Mouse (Mus musculus) forebrain, embryonic 10.5 days (tissue): ENCODE measurements around the gene Tigd3. TPM values are rescaled to one million over a fixed set of nuclear protein-coding genes. Genes with fewer than 3 reads are reported as not detected.

ENCODE experiments used
- DNase-seq: peaks from one replicate; pipeline ENCODE4 v3.0.0-alpha.2; 2017; ENCODE audit warnings: low spot score; ENCODE audit errors: extremely low spot score
- H3K27ac ChIP-seq: fragments of 300-500 bp; sonication (generic); 2 replicates; pipeline ENCODE4 v1.5.1; 2016; ENCODE audit warnings: mild to moderate bottlenecking
- H3K27me3 ChIP-seq: fragments of 300-500 bp; sonication (generic); 2 replicates; pipeline ENCODE4 v1.6.1; 2016; ENCODE audit warnings: mild to moderate bottlenecking; ENCODE audit not compliant: poor library complexity, severe bottlenecking
- H3K36me3 ChIP-seq: fragments of 300-500 bp; sonication (generic); replicated peaks from 2 replicates; pipeline ENCODE4 v1.6.1; 2016; ENCODE audit warnings: mild to moderate bottlenecking, moderate library complexity
- H3K4me1 ChIP-seq: fragments of 300-500 bp; sonication (generic); 2 replicates; pipeline ENCODE4 v1.6.1; 2016
- H3K4me3 ChIP-seq: fragments of 300-500 bp; sonication (generic); 2 replicates; pipeline ENCODE4 v1.5.1; 2016; ENCODE audit warnings: mild to moderate bottlenecking, moderate library complexity
- H3K9me3 ChIP-seq: fragments of 300-500 bp; sonication (generic); 2 replicates; pipeline ENCODE4 v1.6.1; 2016; ENCODE audit warnings: mild to moderate bottlenecking, moderate library complexity
- WGBS: fragments of 180-500 bp; shearing (Covaris S2); methylation state at CpG from one replicate; pipeline ENCODE4 v1.1.7; 2016; 5-methylcytosine and 5-hydroxymethylcytosine counted together
- polyA plus RNA-seq: library from polyadenylated mRNA; unstranded; fragments of >200 nt; fragmentation: Nextera tagmentation; extraction: Ambion mirVana; gene quantifications from 2 replicates; pipeline ENCODE4 v1.2.1, GENCODE M21; 2016

Gene Tigd3
- polyA plus RNA-seq, 1 experiment from 2014 or later: 9.0 TPM

DNA sequence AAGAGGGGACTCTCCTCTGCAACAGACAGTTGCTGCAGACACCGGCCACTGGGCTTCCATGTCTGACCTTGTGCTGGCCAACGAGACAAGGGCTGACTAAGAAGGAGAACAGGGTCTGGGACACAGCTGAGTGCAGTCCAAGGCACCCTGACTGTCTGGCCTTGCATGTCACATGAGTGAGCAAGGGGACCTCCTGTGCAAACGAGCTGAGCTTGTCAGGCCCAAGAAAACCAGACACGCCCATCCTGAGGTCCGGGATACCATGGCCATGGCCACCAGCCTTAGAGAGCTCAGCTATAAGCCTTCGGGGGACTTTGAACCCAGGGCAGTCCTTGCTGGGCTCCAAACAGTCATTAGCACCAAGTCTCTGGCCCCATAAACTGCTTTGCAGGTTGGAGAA lies 25.9 kb downstream of the Tigd3 start:
- WGBS: 92% methylated on average over 6 of the region's 6 CpGs
- no peak overlapping the region for H3K27ac ChIP-seq
- DNase-seq: no peak

GRCm38 (mm10) chr19:5864710-5865398 lies 29.1 kb downstream of the Tigd3 start:
- DNase-seq: no peak
- H3K36me3 ChIP-seq: peaks cover 100% of the 10 kb centered on the region
- WGBS: 92% methylated on average over 20 of the region's 20 CpGs
- H3K27ac ChIP-seq: no peak overlapping the region
- no peaks in the 10 kb centered on the region for H3K4me1 ChIP-seq
- H3K9me3 ChIP-seq: peaks cover 15% of the 10 kb centered on the region
- H3K4me3 ChIP-seq: no peak overlapping the region
- H3K27me3 ChIP-seq: no peaks in the 10 kb centered on the region

More for the DNA sequence above, 25.9 kb downstream of the Tigd3 start:
- Histone ChIP-seq H3K4me3 (no peak overlapping the region), H3K4me1 (peaks cover 27% of the 10 kb centered on the region), H3K9me3 (no peaks in the 10 kb centered on the region), H3K27me3 (no peaks in the 10 kb centered on the region), H3K36me3 (peaks cover 91% of the 10 kb centered on the region)

DNA sequence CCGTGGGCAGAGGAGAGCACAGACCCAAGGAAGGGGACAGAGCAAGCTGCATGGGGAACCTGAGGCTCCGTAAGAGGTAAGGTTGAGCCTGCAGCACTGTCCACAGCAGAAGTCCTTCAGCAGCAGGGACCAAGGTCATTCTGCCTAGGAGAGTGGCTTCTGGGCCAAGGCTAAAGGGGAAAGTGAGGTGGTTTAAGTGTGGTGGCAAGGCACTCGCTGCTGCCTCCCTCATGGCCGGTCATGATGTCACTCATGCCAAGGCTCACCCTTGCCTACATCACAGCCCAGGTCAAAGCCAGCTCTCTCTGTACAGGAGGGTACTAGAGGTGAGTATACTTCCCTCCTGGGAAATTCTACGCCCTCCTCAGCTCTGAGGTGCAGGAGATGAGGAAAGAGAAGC lies 30.2 kb downstream of the Tigd3 start:
- H3K4me1 ChIP-seq: no peaks in the 10 kb centered on the region
- WGBS: 92% methylated on average over 5 of the region's 5 CpGs
- DNase-seq: no peak
- no peak overlapping the region for H3K4me3 ChIP-seq
- no peaks in the 10 kb centered on the region for H3K27me3 ChIP-seq
- peaks cover 100% of the 10 kb centered on the region for H3K36me3 ChIP-seq
- H3K27ac ChIP-seq: no peak overlapping the region
- peaks cover 15% of the 10 kb centered on the region for H3K9me3 ChIP-seq

- no peaks in the 10 kb centered on the region for H3K4me1 ChIP-seq
- H3K4me3 ChIP-seq: no peak overlapping the region
- WGBS: 96% methylated on average over 14 of the region's 14 CpGs
- peaks cover 100% of the 10 kb centered on the region for H3K36me3 ChIP-seq
- no peak overlapping the region for H3K27ac ChIP-seq
- H3K27me3 ChIP-seq: no peaks in the 10 kb centered on the region
- no peak for DNase-seq
- peaks cover 15% of the 10 kb centered on the region for H3K9me3 ChIP-seq
Measured at GRCm38 (mm10) chr19:5862335-5863085, 31.4 kb downstream of the Tigd3 start.

- Histone ChIP-seq H3K36me3 (peaks cover 95% of the 10 kb centered on the region), H3K27ac (peak overlapping the region; percentile 18; the same call in 1 of the 2 replicates), H3K27me3 (no peaks in the 10 kb centered on the region), H3K4me3 (no peak overlapping the region), H3K9me3 (peaks cover 4% of the 10 kb centered on the region), H3K4me1 (peaks cover 7% of the 10 kb centered on the region)
- 71% methylated on average over 9 of the region's 9 CpGs for WGBS
- no peak for DNase-seq
Measured at GRCm38 (mm10) chr19:5856604-5857003, 37.3 kb downstream of the Tigd3 start.

DNA sequence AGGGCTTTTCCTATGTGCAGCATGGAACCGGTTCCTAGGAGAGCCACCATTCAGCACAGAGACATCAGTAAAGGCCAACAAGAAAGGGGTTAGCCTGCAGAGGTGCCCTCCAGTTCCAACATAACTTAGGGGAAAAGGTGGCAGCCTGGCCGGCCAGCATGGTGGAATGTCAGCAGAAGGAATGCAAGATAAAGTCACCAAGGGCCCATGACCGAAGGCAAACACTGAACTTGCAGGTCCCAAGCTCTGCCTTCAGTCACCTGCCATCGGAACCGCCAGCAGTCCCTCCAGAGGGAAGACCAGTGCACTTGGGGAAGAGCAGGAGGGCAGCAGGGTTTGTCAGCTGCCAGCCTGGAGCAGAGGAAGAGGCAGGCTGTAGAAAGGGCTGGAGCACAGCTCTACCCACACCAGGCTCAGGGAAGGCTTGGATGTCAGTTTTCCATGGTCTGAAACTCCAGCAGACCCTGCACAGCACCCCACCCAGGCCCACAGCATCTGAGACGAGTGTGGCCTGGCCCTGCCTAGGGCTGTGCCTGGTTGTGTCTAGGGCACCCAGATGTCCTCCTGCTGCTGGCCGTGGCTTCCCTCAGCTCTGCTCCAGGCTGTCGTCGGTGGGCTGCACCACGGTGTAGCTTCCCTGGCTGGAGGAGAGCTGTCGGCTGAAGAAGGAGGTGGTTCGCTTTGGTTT lies 41.8 kb downstream of the Tigd3 start:
- peaks cover 60% of the 10 kb centered on the region for H3K36me3 ChIP-seq
- DNase-seq: no peak

GRCm38 (mm10) chr19:5851481-5851971 lies 42.4 kb downstream of the Tigd3 start:
- Histone ChIP-seq H3K27me3 (no peaks in the 10 kb centered on the region), H3K4me3 (0 out of 2 replicates have a peak overlapping the region, but pooled peaks have one; percentile 0), H3K27ac (0 out of 2 replicates have a peak overlapping the region, but pooled peaks have one; percentile 44), H3K4me1 (peaks cover 52% of the 10 kb centered on the region), H3K9me3 (no peaks in the 10 kb centered on the region), H3K36me3 (peaks cover 54% of the 10 kb centered on the region)
- DNase-seq: no peak
- 63% methylated on average over 5 of the region's 5 CpGs for WGBS

More for the DNA sequence above, 41.8 kb downstream of the Tigd3 start:
- H3K4me3 ChIP-seq: 0 out of 2 replicates have a peak overlapping the region, but pooled peaks have one; percentile 0
- H3K27ac ChIP-seq: 0 out of 2 replicates have a peak overlapping the region, but pooled peaks have one; percentile 44
- 89% methylated on average over 12 of the region's 12 CpGs for WGBS
- no peaks in the 10 kb centered on the region for H3K9me3 ChIP-seq
- H3K27me3 ChIP-seq: no peaks in the 10 kb centered on the region
- H3K4me1 ChIP-seq: peaks cover 46% of the 10 kb centered on the region

DNA sequence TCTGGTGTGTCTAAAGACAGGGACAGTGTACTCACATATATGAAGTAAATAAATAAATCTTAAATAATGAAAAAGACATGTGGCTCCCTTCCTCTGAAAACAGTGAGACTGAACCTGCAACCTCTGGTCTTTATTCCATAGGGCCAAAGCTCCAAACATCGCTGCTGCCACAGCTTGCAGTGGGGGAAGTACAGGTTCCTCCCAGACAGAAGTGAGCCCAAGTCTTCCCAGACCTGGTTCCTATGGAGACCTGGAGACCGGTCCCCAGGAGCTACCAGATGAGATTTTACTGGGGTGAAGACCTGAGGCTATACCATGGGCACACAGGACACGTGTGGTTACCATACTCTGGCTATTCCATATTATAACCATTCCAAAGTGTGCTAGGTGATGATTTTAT lies 43.1 kb downstream of the Tigd3 start:
- no peak for DNase-seq
- peaks cover 59% of the 10 kb centered on the region for H3K4me1 ChIP-seq
- H3K27ac ChIP-seq: no peak overlapping the region
- H3K4me3 ChIP-seq: no peak overlapping the region
- no peaks in the 10 kb centered on the region for H3K9me3 ChIP-seq
- peaks cover 47% of the 10 kb centered on the region for H3K36me3 ChIP-seq
- H3K27me3 ChIP-seq: no peaks in the 10 kb centered on the region
- 89% methylated on average over 3 of the region's 3 CpGs for WGBS

DNA sequence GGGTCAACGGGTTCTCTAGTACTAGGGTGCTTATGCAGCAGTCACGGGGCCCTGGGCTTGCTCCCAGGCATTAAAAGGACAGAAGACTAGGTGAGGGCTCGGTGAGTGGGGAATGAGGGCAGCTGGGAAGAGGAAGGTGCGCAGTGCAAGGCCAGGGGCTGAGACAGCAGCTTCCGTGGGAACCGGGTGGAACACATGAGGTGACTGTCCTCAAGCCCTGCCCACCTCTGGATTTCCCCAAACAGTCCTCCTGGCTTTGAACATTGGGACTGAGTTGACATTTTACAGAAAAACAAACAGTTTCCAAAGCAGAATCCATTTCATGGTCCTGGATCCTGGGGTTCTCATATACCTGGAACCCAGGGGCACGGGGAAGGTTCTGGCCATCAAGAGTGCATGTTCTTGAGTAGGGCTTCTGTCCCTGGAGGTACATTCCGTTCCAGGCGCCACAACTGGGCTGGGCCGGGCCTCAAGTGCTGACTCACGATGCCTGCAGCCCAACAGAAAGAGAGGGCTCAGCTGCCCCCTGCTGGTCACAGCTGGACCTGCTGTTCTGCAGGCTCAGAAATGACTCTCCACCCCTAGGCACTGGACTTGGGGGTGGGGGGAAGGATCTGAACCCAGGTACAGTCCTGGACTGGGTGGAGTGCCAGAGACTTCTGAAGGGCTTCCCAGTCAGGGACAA lies 44.0 kb downstream of the Tigd3 start:
- H3K4me1 ChIP-seq: peaks cover 68% of the 10 kb centered on the region
- WGBS: 39% methylated on average over 11 of the region's 11 CpGs
- peak overlapping the region; percentile 91 for H3K27ac ChIP-seq

GRCm38 (mm10) chr19:5848826-5849672 lies 44.9 kb downstream of the Tigd3 start:
- peaks cover 77% of the 10 kb centered on the region for H3K4me1 ChIP-seq
- no peak for DNase-seq
- H3K27me3 ChIP-seq: no peaks in the 10 kb centered on the region
- WGBS: 43% methylated on average over 13 of the region's 13 CpGs
- H3K9me3 ChIP-seq: no peaks in the 10 kb centered on the region
- H3K4me3 ChIP-seq: peak overlapping the region; percentile 48
- peak overlapping the region; percentile 91 for H3K27ac ChIP-seq
- H3K36me3 ChIP-seq: peaks cover 31% of the 10 kb centered on the region

More for the DNA sequence above, 44.0 kb downstream of the Tigd3 start:
- Histone ChIP-seq H3K27me3 (no peaks in the 10 kb centered on the region), H3K4me3 (peak overlapping the region; percentile 29), H3K9me3 (no peaks in the 10 kb centered on the region), H3K36me3 (peaks cover 38% of the 10 kb centered on the region)
- peak; percentile 88 for DNase-seq

DNA sequence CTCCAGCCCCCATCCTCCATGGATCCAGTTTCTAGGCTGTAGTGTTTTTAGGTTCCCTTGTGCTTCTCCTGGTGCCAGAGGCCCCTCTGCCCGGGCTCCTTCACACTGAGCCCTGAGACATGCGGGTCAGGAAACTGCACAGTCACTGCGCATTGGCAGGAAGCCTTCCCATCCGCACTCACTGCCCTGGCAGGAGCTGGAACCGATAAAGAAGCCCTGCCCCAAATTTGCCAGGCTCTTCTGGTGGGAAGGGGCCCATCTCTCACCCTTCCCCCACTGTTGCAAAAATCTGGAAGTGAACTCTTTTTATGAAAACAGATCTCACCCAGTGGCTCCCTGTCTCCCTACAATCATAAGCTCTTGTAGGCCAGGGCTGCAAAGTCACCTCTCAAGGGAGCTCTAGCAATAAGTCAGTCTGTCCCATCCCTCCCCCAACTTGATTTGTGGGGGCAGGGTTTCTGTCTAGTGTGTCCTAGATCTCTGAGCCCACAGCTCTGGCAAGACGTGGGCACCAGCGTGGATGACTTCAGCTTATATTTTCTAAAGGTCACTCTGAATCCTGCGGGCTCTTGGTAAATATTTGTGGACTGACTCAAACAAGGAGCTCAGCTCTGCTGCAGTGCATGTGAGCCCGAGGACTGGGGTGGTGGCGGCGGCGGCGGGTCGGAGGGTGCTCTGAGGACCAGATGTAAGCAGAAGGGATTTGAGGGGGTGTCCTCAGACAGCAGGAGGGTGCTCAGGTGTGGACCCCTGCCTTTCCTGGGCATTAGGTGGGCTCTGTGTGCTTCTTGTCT lies 45.7 kb downstream of the Tigd3 start:
- Histone ChIP-seq H3K9me3 (no peaks in the 10 kb centered on the region), H3K4me1 (peaks cover 85% of the 10 kb centered on the region), H3K27me3 (no peaks in the 10 kb centered on the region), H3K27ac (peak overlapping the region; percentile 91), H3K4me3 (peak overlapping the region; percentile 48), H3K36me3 (peaks cover 25% of the 10 kb centered on the region)
- 69% methylated on average over 14 of the region's 14 CpGs for WGBS
- no peak for DNase-seq
